Mouse (Mus musculus): Measurements from ENCODE around the gene Gimap8. TPM values are rescaled to one million over a fixed set of nuclear protein-coding genes. Genes with fewer than 3 reads are reported as not detected.

The Gimap8 gene
- total RNA-seq, 4 experiments from 2014 or later: 4.9 to 8.8 (median 5.8) TPM

GRCm38 (mm10) chr6:48702146-48702545 lies 55.1 kb downstream of the Gimap8 start:
- no peak for DNase-seq (ENCODE audit: low spot score)

- no peak for DNase-seq (ENCODE audit: low spot score)
Measured at GRCm38 (mm10) chr6:48702601-48703000, 55.6 kb downstream of the Gimap8 start.

GRCm38 (mm10) chr6:48704146-48704545 lies 57.1 kb downstream of the Gimap8 start:
- no peak for DNase-seq (ENCODE audit: low spot score)

GRCm38 (mm10) chr6:48706130-48706529 lies 59.1 kb downstream of the Gimap8 start:
- DNase-seq (ENCODE audit: low spot score): no peak

Other genes with a start within 250 kb of the Gimap8 start
- gene Zfp467, start 201.4 kb upstream of the Gimap8 start, total RNA-seq (2022): 10 to 100 TPM in 3 of 4 experiments, 1 to 10 TPM in 1; 9.7 to 10.1 (median 10.1) TPM
- under 1 TPM; 0.14 to 0.35 (median 0.31) TPM for gene Sspo, start 199.0 kb upstream of the Gimap8 start, total RNA-seq (2022)
- 10 to 100 TPM; 18.1 to 27.4 (median 23.3) TPM for gene Atp6v0e2, start 109.6 kb upstream of the Gimap8 start, total RNA-seq (2022)
- 10 to 100 TPM; 17.7 to 20.1 (median 18.8) TPM for gene Lrrc61, start 92.4 kb upstream of the Gimap8 start, total RNA-seq (2022)
- gene Rarres2, start 74.4 kb upstream of the Gimap8 start, total RNA-seq (2022): 100 to 1,000 TPM in 1 of 4 experiments, 10 to 100 TPM in 3; 62.1 to 108 (median 77.5) TPM
- gene Gm45021, start 57.6 kb upstream of the Gimap8 start, total RNA-seq (2022): not detected
- gene Repin1, start 53.4 kb upstream of the Gimap8 start, total RNA-seq (2022): 10 to 100 TPM; 35.5 to 40.9 (median 36.3) TPM
- 1 to 10 TPM in 2 of 4 experiments, not detected in 2; 1.0 to 2.8 TPM for gene Gm44965, start 53.3 kb upstream of the Gimap8 start, total RNA-seq (2022)
- 10 to 100 TPM; 12.9 to 15.5 (median 14.1) TPM for gene Zfp775, start 45.2 kb upstream of the Gimap8 start, total RNA-seq (2022)
- gene AI854703, start 20.5 kb upstream of the Gimap8 start, total RNA-seq (2022): under 1 TPM; 0.22 to 0.69 (median 0.43) TPM
- 1 to 10 TPM; 2.6 to 4.2 (median 3.1) TPM for gene Gimap9, start 28.9 kb downstream of the Gimap8 start, total RNA-seq (2022)
- 10 to 100 TPM; 16.1 to 25.6 (median 20.1) TPM for gene Gimap4, start 37.3 kb downstream of the Gimap8 start, total RNA-seq (2022)
- gene Gimap6, start 61.0 kb downstream of the Gimap8 start, total RNA-seq (2022): 10 to 100 TPM; 28.6 to 39.2 (median 35.6) TPM
- 1 to 10 TPM; 2.7 to 5.0 (median 4.3) TPM for gene Gm28053, start 71.4 kb downstream of the Gimap8 start, total RNA-seq (2022)
- gene Gimap7, start 71.4 kb downstream of the Gimap8 start, total RNA-seq (2022): under 1 TPM in 3 of 4 experiments, not detected in 1; 0.22 to 0.78 (median 0.71) TPM
- gene Gimap1, start 91.8 kb downstream of the Gimap8 start, total RNA-seq (2022): 1 to 10 TPM; 6.3 to 9.4 (median 8.0) TPM
- gene Gimap5, start 99.0 kb downstream of the Gimap8 start, total RNA-seq (2022): 1 to 10 TPM; 4.1 to 5.0 (median 4.5) TPM
- under 1 TPM; 0.53 to 0.86 (median 0.54) TPM for gene Gimap3, start 123.6 kb downstream of the Gimap8 start, total RNA-seq (2022)
- 10 to 100 TPM; 15.0 to 19.3 (median 17.1) TPM for gene Tmem176a, start 193.7 kb downstream of the Gimap8 start, total RNA-seq (2022)
- 10 to 100 TPM; 34.1 to 50.4 (median 41.2) TPM for gene Tmem176b, start 194.3 kb downstream of the Gimap8 start, total RNA-seq (2022)
- not detected for gene Aoc1, start 225.7 kb downstream of the Gimap8 start, total RNA-seq (2022)

All from heart, adult 8-10 months (tissue).